Mouse (Mus musculus): ENCODE data around the gene Olfr91. TPM values are rescaled to one million over a fixed set of nuclear protein-coding genes. Genes with fewer than 3 reads are reported as not detected.

Gene Olfr91
- polyA plus RNA-seq, 1 experiment from 2014 or later, result not detected

GRCm38 (mm10) chr17:37075181-37075580, 22.9 kb downstream of the Olfr91 start:
- H3K36me3 ChIP-seq (replicated peaks), result peaks cover 68% of the 10 kb centered on the region
- WGBS, result 92% methylated on average over 6 of the region's 6 CpGs
- DNase-seq (ENCODE audit: extremely low spot score, low spot score), result no peak

GRCm38 (mm10) chr17:37072730-37073276, 25.3 kb downstream of the Olfr91 start:
- Histone ChIP-seq H3K4me3 (no peak overlapping the region), H3K9me3 (no peaks in the 10 kb centered on the region), H3K27ac (peak overlapping the region; percentile 56; the same call in 1 of the 2 replicates), H3K36me3 (replicated peaks) (peaks cover 91% of the 10 kb centered on the region), H3K4me1 (peaks cover 27% of the 10 kb centered on the region), H3K27me3 (ENCODE audit: poor library complexity, severe bottlenecking) (no peaks in the 10 kb centered on the region)
- no peak for DNase-seq (ENCODE audit: extremely low spot score, low spot score)
- WGBS, result 58% methylated on average over 11 of the region's 11 CpGs

More at GRCm38 (mm10) chr17:37075181-37075580, 22.9 kb downstream of the Olfr91 start:
- Histone ChIP-seq H3K9me3 (no peaks in the 10 kb centered on the region), H3K27ac (no peak overlapping the region), H3K4me3 (no peak overlapping the region), H3K4me1 (peaks cover 50% of the 10 kb centered on the region), H3K27me3 (ENCODE audit: poor library complexity, severe bottlenecking) (no peaks in the 10 kb centered on the region)

DNA sequence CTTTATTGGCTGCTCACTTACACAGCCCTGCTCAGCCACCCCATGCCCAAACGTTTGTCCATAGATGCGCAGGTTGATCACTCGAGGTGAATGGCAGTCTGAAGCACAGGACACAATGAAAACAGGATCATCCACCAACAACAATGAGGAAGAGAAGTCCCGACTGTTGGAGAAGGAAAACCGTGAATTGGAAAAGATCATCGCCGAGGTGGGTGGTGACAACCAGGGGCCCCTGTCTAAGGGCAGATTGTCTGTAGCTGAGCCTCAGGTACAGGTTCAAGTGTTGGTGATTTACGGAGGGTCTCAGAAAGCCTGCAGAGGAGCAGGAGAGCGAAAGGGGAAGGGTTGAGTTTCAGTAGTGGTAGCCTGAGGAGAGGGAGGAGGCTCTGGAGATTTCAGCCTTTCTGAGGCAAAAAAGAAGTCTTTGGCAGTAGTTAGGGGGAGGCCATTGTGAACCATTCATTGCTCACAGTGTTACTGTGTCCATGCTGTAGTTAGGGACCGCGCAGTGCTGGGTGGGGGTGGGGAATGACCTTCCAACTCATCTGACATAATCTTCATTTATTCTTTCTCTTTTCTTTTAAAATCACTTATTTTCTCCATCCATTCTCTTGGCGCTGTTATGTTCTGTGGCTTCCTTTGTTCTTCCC, 25.9 kb downstream of the Olfr91 start:
- Histone ChIP-seq H3K4me1 (peaks cover 24% of the 10 kb centered on the region), H3K4me3 (no peak overlapping the region), H3K36me3 (replicated peaks) (peaks cover 97% of the 10 kb centered on the region), H3K27me3 (ENCODE audit: poor library complexity, severe bottlenecking) (no peaks in the 10 kb centered on the region), H3K9me3 (no peaks in the 10 kb centered on the region), H3K27ac (peak overlapping the region; percentile 56)
- no peak for DNase-seq (ENCODE audit: extremely low spot score, low spot score)
- WGBS, result 73% methylated on average over 12 of the region's 12 CpGs

GRCm38 (mm10) chr17:37070121-37070520, 28.0 kb downstream of the Olfr91 start:
- DNase-seq (ENCODE audit: extremely low spot score, low spot score), result no peak
- peaks cover 99% of the 10 kb centered on the region for H3K36me3 ChIP-seq (replicated peaks)
- peaks cover 24% of the 10 kb centered on the region for H3K4me1 ChIP-seq
- no peaks in the 10 kb centered on the region for H3K27me3 ChIP-seq (ENCODE audit: poor library complexity, severe bottlenecking)
- no peak overlapping the region for H3K4me3 ChIP-seq
- no peaks in the 10 kb centered on the region; the same call in 1 of the 2 replicates for H3K9me3 ChIP-seq
- 91% methylated on average over 8 of the region's 8 CpGs for WGBS
- no peak overlapping the region for H3K27ac ChIP-seq

- Histone ChIP-seq H3K27ac (no peak overlapping the region), H3K4me3 (no peak overlapping the region), H3K27me3 (ENCODE audit: poor library complexity, severe bottlenecking) (no peaks in the 10 kb centered on the region), H3K36me3 (replicated peaks) (peaks cover 99% of the 10 kb centered on the region), H3K4me1 (peaks cover 21% of the 10 kb centered on the region), H3K9me3 (no peaks in the 10 kb centered on the region; the same call in 1 of the 2 replicates)
- WGBS, result 88% methylated on average over 1 of the region's 1 CpGs
- DNase-seq (ENCODE audit: extremely low spot score, low spot score), result no peak
Observed at GRCm38 (mm10) chr17:37067861-37068260, 30.2 kb downstream of the Olfr91 start.

DNA sequence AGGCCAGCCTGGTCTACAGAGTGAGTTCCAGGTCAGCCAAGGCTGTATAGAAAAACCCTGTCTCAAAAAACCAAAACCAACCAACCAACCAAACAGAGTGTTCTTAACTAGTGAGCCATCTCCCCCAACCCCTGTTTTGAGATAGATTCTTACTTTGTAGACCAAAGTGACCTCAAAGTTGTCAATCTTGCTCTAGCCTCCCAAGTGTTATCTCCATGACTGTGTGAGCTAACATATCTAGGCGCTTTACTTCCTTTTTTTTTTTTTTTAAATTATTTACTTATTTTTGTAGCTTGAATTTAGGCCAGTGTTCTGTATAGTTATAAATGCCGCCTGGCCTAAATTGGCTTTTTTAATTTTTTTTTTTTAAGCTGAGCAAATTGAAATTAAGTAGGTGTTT, 32.1 kb downstream of the Olfr91 start:
- Histone ChIP-seq H3K27ac (no peak overlapping the region), H3K4me3 (no peak overlapping the region), H3K27me3 (ENCODE audit: poor library complexity, severe bottlenecking) (no peaks in the 10 kb centered on the region), H3K9me3 (no peaks in the 10 kb centered on the region; the same call in 1 of the 2 replicates), H3K4me1 (peaks cover 25% of the 10 kb centered on the region), H3K36me3 (replicated peaks) (peaks cover 100% of the 10 kb centered on the region)
- WGBS, result 95% methylated on average over 2 of the region's 2 CpGs
- no peak for DNase-seq (ENCODE audit: extremely low spot score, low spot score)

GRCm38 (mm10) chr17:37063686-37064495, 34.2 kb downstream of the Olfr91 start:
- Histone ChIP-seq H3K36me3 (replicated peaks) (peaks cover 100% of the 10 kb centered on the region), H3K27ac (no peak overlapping the region), H3K4me1 (peaks cover 26% of the 10 kb centered on the region), H3K4me3 (no peak overlapping the region), H3K9me3 (no peaks in the 10 kb centered on the region; the same call in 1 of the 2 replicates), H3K27me3 (ENCODE audit: poor library complexity, severe bottlenecking) (no peaks in the 10 kb centered on the region)
- WGBS, result 66% methylated on average over 11 of the region's 11 CpGs
- DNase-seq (ENCODE audit: extremely low spot score, low spot score), result no peak

DNA sequence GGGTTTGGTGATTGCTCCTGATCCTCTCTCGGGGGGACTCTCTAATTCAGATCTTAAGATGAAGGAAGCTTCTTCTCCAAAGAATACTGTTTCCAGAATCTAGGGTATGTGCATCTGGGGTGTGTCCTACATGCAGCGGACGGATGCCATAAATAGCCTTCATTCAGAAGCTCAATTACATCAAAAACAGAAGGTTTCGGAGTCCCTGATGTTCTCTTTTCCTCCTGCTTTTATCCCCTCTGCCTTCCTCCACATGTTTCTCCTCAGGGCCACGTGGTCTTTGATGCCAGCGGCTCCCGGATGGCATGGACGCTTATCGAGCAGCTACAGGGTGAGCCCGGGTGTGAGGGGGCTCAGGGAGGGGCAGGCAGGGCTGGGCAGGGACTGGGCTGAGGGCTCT, 35.0 kb downstream of the Olfr91 start:
- no peak for DNase-seq (ENCODE audit: extremely low spot score, low spot score)
- 67% methylated on average over 10 of the region's 10 CpGs for WGBS
- Histone ChIP-seq H3K36me3 (replicated peaks) (peaks cover 100% of the 10 kb centered on the region), H3K4me1 (peaks cover 26% of the 10 kb centered on the region), H3K27ac (no peak overlapping the region), H3K4me3 (no peak overlapping the region), H3K9me3 (no peaks in the 10 kb centered on the region; the same call in 1 of the 2 replicates), H3K27me3 (ENCODE audit: poor library complexity, severe bottlenecking) (no peaks in the 10 kb centered on the region)

DNA sequence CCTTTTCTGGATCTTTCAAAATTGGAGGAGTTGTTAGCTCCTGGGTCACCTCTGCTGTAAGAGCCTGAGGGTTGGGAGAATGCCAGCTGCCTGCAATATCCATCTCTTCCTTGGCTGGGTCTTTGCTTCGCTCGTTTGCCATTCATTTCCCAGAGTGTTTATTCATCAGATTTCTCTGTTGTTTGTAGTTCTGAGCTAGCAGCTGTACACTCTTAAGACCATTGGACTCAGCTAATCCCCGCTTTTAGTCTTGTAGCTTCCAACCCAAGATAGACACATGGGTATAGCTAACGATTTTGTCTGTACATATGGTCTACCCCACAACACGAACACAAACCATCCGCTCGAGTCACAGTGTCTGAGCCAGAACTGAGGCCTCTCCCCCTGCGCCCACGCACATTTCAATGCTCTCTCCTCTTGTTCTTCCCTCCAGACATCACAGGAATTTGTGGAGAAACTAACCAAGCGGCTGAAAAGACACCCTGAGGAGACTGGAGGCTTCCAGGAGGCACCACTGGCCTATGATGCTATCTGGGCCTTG, 35.9 kb downstream of the Olfr91 start:
- Histone ChIP-seq H3K4me1 (peaks cover 26% of the 10 kb centered on the region), H3K27ac (no peak overlapping the region), H3K9me3 (no peaks in the 10 kb centered on the region; the same call in 1 of the 2 replicates), H3K27me3 (ENCODE audit: poor library complexity, severe bottlenecking) (no peaks in the 10 kb centered on the region), H3K4me3 (no peak overlapping the region), H3K36me3 (replicated peaks) (peaks cover 100% of the 10 kb centered on the region)
- whole genome bisulfite sequencing, result 89% methylated on average over 10 of the region's 10 CpGs
- DNase-seq (ENCODE audit: extremely low spot score, low spot score), result no peak

- Histone ChIP-seq H3K4me3 (no peak overlapping the region), H3K9me3 (no peaks in the 10 kb centered on the region; the same call in 1 of the 2 replicates), H3K27ac (no peak overlapping the region), H3K36me3 (replicated peaks) (peaks cover 100% of the 10 kb centered on the region), H3K27me3 (ENCODE audit: poor library complexity, severe bottlenecking) (no peaks in the 10 kb centered on the region), H3K4me1 (peaks cover 26% of the 10 kb centered on the region)
- 63% methylated on average over 3 of the region's 3 CpGs for WGBS
- no peak for DNase-seq (ENCODE audit: extremely low spot score, low spot score)
Observed at GRCm38 (mm10) chr17:37061435-37061834, 36.6 kb downstream of the Olfr91 start.

GRCm38 (mm10) chr17:37056957-37057356, 41.1 kb downstream of the Olfr91 start:
- no peak for DNase-seq (ENCODE audit: extremely low spot score, low spot score)
- no peaks in the 10 kb centered on the region for H3K27me3 ChIP-seq (ENCODE audit: poor library complexity, severe bottlenecking)
- no peak overlapping the region for H3K4me3 ChIP-seq
- H3K4me1 ChIP-seq, result peaks cover 17% of the 10 kb centered on the region
- H3K27ac ChIP-seq, result no peak overlapping the region
- peaks cover 88% of the 10 kb centered on the region for H3K36me3 ChIP-seq (replicated peaks)
- WGBS, result 91% methylated on average over 6 of the region's 6 CpGs
- H3K9me3 ChIP-seq, result no peaks in the 10 kb centered on the region

DNA sequence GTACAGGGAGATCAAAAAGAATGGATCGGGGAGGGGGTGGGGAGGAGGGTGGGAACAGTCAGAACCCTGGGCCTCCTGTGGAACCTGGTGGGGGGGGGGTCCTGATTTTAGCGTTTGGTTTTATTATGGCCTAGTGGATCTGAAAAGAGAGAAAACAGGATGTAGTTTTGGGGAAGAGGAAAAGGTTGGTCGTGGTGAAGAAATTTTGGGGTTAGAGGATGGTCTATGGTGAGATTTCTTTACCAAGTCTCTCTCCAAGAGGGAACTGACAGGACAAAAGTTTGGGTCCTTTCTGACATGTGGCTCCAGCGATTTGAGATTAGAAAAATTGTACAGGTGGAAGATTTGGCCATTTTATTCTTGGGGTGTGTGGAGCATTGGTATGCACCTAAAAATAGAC, 46.3 kb downstream of the Olfr91 start:
- no peak overlapping the region for H3K27ac ChIP-seq
- H3K4me1 ChIP-seq, result peaks cover 54% of the 10 kb centered on the region
- DNase-seq (ENCODE audit: extremely low spot score, low spot score), result no peak
- peaks cover 35% of the 10 kb centered on the region for H3K27me3 ChIP-seq (ENCODE audit: poor library complexity, severe bottlenecking)
- H3K9me3 ChIP-seq, result no peaks in the 10 kb centered on the region
- peak overlapping the region; percentile 79 for H3K4me3 ChIP-seq
- peaks cover 36% of the 10 kb centered on the region for H3K36me3 ChIP-seq (replicated peaks)
- 57% methylated on average over 4 of the region's 4 CpGs for WGBS

Measured in forebrain, embryonic 10.5 days (tissue).